Mouse (Mus musculus): Measurements from ENCODE around the gene Serpinb9.
"Not testable (repeated sequence)": the region's sequence is repeated elsewhere in the genome, so short reads cannot be mapped to it uniquely, and the experiment has no call there.

The Serpinb9 gene

GRCm38 (mm10) chr13:33002950-33003349, at the start of gene Serpinb9:
Gene Serpinb9, plus strand, starts transcription at chr13:33003250.
- no peak for DNase-seq

- no peak for DNase-seq
Measured at GRCm38 (mm10) chr13:32956537-32956936, 46.5 kb upstream of the Serpinb9 start.

GRCm38 (mm10) chr13:32957917-32958316, 45.1 kb upstream of the Serpinb9 start:
- no peak for DNase-seq

- DNase-seq: not testable (repeated sequence)
Measured at GRCm38 (mm10) chr13:32958521-32958920, 44.5 kb upstream of the Serpinb9 start.

- DNase-seq: peak; percentile 13
Measured at GRCm38 (mm10) chr13:32963990-32964753, 38.9 kb upstream of the Serpinb9 start.

GRCm38 (mm10) chr13:32964989-32965811, 37.9 kb upstream of the Serpinb9 start, which contains the start of gene Serpinb6b:
Gene Serpinb6b, plus strand, starts transcription at chr13:32965209.
- DNase-seq: peak; percentile 66

- no peak for DNase-seq
Measured at GRCm38 (mm10) chr13:32966116-32966515, 36.9 kb upstream of the Serpinb9 start.

GRCm38 (mm10) chr13:32967233-32967632, 35.8 kb upstream of the Serpinb9 start:
- no peak for DNase-seq

- DNase-seq: no peak
Measured at GRCm38 (mm10) chr13:32968353-32968984, 34.6 kb upstream of the Serpinb9 start.

GRCm38 (mm10) chr13:32968996-32969640, 33.9 kb upstream of the Serpinb9 start:
- no peak for DNase-seq

GRCm38 (mm10) chr13:32969641-32970040, 33.4 kb upstream of the Serpinb9 start:
- no peak for DNase-seq

- DNase-seq: no peak
Measured at GRCm38 (mm10) chr13:32970776-32971175, 32.3 kb upstream of the Serpinb9 start.

GRCm38 (mm10) chr13:32974268-32974667, 28.8 kb upstream of the Serpinb9 start:
- no peak for DNase-seq

- DNase-seq: no peak
Measured at GRCm38 (mm10) chr13:32974889-32975460, 28.1 kb upstream of the Serpinb9 start.

- no peak for DNase-seq
Measured at GRCm38 (mm10) chr13:32975710-32976109, 27.3 kb upstream of the Serpinb9 start.

- no peak for DNase-seq
Measured at GRCm38 (mm10) chr13:32982556-32983042, 20.5 kb upstream of the Serpinb9 start.

GRCm38 (mm10) chr13:32986256-32986655, 16.8 kb upstream of the Serpinb9 start:
- no peak for DNase-seq

GRCm38 (mm10) chr13:32993152-32993893, 9.7 kb upstream of the Serpinb9 start:
- peak; percentile 24 for DNase-seq

- no peak for DNase-seq
Measured at GRCm38 (mm10) chr13:32993894-32994242, 9.2 kb upstream of the Serpinb9 start.

- no peak for DNase-seq
Measured at GRCm38 (mm10) chr13:32995051-32995450, 8.0 kb upstream of the Serpinb9 start.

GRCm38 (mm10) chr13:33001341-33001740, 1.7 kb upstream of the Serpinb9 start:
- DNase-seq: no peak
